Mouse (Mus musculus) megakaryocyte, embryonic 14.5 days (primary cell): Measurements from ENCODE around the gene Npepps. TPM values are rescaled to one million over a fixed set of nuclear protein-coding genes. Genes with fewer than 3 reads are reported as not detected.
A peak's percentile ranks its signal among the peaks of the same experiment; 100 is the strongest.
"Not testable (repeated sequence)": the region's sequence is repeated elsewhere in the genome, so short reads cannot be mapped to it uniquely, and the experiment has no call there.

Experiments
- H3K27me3 ChIP-seq: replicated peaks from 2 replicates; pipeline ENCODE3; 2012; ENCODE audit warnings: inconsistent platforms
- H3K36me3 ChIP-seq: replicated peaks from 2 replicates; pipeline ENCODE3; 2012; ENCODE audit warnings: low read length, inconsistent platforms, mixed read lengths
- H3K4me1 ChIP-seq: 2 replicates; pipeline ENCODE4 v1.6.1; 2012; ENCODE audit warnings: inconsistent platforms
- H3K4me3 ChIP-seq: replicated peaks from 2 replicates; pipeline ENCODE3; 2012; ENCODE audit warnings: moderate library complexity, mild to moderate bottlenecking, inconsistent platforms
- H3K9me3 ChIP-seq: 2 replicates; pipeline ENCODE4 v1.6.1; 2012; ENCODE audit warnings: inconsistent platforms
- FLI1 ChIP-seq: IDR thresholded peaks from 2 replicates; pipeline ENCODE4 v1.6.1; 2012; ENCODE audit warnings: low read length, inconsistent platforms, mixed read lengths
- GATA1 ChIP-seq: IDR thresholded peaks from 3 replicates; pipeline ENCODE4 v1.6.1; 2012; ENCODE audit warnings: mixed read lengths, low read length, inconsistent platforms, borderline replicate concordance
- polyA plus RNA-seq: library from polyadenylated mRNA; stranded (reverse); fragments of >175 nt; gene quantifications from 2 replicates; pipeline ENCODE4 v1.2.3, GENCODE M21; 2012; ENCODE audit warnings: low replicate concordance; ENCODE audit not compliant: insufficient read depth

Gene Npepps
- 28.5 and 50.1 TPM in 2 replicates for polyA plus RNA-seq

DNA sequence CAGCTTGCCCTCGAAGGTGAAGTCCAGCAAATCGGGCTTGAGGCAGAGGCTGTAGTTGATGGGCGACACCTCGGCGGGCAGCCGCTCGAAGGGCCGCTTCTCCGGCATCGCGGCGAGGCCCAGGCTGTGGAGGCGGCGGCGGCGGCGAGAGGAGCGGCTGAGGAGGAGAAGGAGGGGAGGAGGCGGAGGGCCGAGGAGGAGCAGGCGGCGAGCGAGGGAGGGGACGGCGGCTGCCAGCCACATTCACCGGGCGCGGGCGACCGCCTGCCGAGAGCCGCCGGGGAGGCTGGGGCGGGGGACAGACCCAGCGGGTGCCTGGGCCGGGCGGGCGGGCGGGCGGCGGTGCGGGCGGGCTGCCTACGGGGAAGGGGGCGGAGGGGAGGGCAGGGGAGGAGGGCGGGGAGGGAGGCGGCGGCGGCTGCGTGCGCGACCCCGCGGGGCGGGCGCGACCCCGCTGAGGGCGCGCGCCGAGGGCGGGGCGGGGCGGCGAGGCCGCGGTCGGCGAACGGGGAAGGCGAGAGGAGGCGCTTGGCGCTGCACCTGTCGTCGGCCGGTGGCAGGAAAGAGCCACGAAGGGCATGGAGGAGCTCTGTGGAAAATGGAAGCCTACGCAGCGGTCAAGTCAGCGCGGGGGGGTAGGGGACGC lies at the start of gene Npepps:
Npepps (minus strand) TSS at position 423 of the 646 bp plus-strand sequence.
- peaks cover 7% of the 10 kb centered on the region for H3K36me3 ChIP-seq
- no peaks in the 10 kb centered on the region for H3K27me3 ChIP-seq
- H3K9me3 ChIP-seq, result no peaks in the 10 kb centered on the region
- peak within 1 kb of the TSS; percentile 95 for H3K4me3 ChIP-seq
- H3K4me1 ChIP-seq, result peaks cover 69% of the 10 kb centered on the region
- TF ChIP-seq FLI1 (no peak), GATA1 (no peak)

- H3K27me3 ChIP-seq, result no peaks in the 10 kb centered on the region
- peaks cover 90% of the 10 kb centered on the region for H3K36me3 ChIP-seq
- no peak overlapping the region for H3K4me3 ChIP-seq
- H3K9me3 ChIP-seq, result no peaks in the 10 kb centered on the region
- peaks cover 3% of the 10 kb centered on the region; the same call in 1 of the 2 replicates for H3K4me1 ChIP-seq
- TF ChIP-seq GATA1, result no peak
- TF ChIP-seq FLI1, result no peak
Observed at GRCm38 (mm10) chr11:97328148-97328547, 47.7 kb upstream of the Npepps start.

- Histone ChIP-seq H3K27me3 (no peaks in the 10 kb centered on the region), H3K4me3 (no peak overlapping the region), H3K9me3 (no peaks in the 10 kb centered on the region), H3K4me1 (peaks cover 3% of the 10 kb centered on the region; the same call in 1 of the 2 replicates), H3K36me3 (peaks cover 80% of the 10 kb centered on the region)
- no peak for TF ChIP-seq GATA1
- TF ChIP-seq FLI1, result no peak
Observed at GRCm38 (mm10) chr11:97325224-97325623, 44.8 kb upstream of the Npepps start.

DNA sequence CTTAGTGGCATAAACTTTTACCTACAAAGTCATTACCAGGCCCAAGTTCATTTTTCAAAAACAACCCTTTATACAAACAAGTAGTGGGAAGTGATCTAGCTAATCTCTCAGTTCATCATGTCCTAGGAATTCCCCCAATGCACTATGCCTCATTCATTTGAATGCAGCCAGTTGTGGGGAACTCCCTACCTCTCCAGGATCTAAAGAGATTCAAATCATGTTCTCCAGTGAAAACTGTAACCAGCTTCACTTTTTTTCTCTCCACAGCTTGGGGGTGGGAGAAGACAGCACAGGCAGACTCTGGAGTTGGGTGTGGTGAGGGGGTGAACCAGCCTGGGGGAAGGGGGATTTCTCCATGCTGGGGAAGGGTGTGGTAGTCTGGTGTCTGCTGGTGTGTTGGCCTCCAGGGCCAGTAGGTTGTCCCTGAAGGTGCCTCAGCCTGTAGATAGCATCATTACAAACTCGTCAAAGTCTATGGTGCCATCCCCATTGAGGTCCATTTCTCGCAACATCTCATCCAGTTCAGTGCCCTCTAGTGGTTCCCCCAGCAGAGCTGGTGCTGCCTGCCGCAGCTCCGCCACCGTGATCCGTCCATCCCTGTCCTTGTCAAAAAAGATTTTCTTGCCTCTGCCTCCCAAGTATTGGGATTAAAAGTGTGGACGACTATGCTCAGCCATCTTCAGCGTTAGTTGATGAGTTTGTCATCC lies 41.6 kb upstream of the Npepps start:
- not testable (repeated sequence) for H3K27me3 ChIP-seq, H3K4me3 ChIP-seq, H3K4me1 ChIP-seq, H3K9me3 ChIP-seq
- peaks cover 55% of the 10 kb centered on the region for H3K36me3 ChIP-seq

- Histone ChIP-seq H3K9me3 (no peaks in the 10 kb centered on the region), H3K4me3 (no peak overlapping the region), H3K36me3 (peaks cover 46% of the 10 kb centered on the region), H3K27me3 (no peaks in the 10 kb centered on the region), H3K4me1 (peaks cover 11% of the 10 kb centered on the region; the same call in 1 of the 2 replicates)
- no peak for TF ChIP-seq FLI1
- TF ChIP-seq GATA1, result no peak
Observed at GRCm38 (mm10) chr11:97321197-97321596, 40.8 kb upstream of the Npepps start.

GRCm38 (mm10) chr11:97315504-97316503 lies 35.4 kb upstream of the Npepps start, which contains the start of gene Mrpl45:
Gene Mrpl45, plus strand, starts transcription at chr11:97315716.
- Histone ChIP-seq H3K4me1 (peaks cover 26% of the 10 kb centered on the region), H3K36me3 (peaks cover 4% of the 10 kb centered on the region), H3K9me3 (no peaks in the 10 kb centered on the region), H3K4me3 (peak within 1 kb of the TSS; percentile 93), H3K27me3 (no peaks in the 10 kb centered on the region)
- no peak for TF ChIP-seq GATA1
- TF ChIP-seq FLI1, result no peak

DNA sequence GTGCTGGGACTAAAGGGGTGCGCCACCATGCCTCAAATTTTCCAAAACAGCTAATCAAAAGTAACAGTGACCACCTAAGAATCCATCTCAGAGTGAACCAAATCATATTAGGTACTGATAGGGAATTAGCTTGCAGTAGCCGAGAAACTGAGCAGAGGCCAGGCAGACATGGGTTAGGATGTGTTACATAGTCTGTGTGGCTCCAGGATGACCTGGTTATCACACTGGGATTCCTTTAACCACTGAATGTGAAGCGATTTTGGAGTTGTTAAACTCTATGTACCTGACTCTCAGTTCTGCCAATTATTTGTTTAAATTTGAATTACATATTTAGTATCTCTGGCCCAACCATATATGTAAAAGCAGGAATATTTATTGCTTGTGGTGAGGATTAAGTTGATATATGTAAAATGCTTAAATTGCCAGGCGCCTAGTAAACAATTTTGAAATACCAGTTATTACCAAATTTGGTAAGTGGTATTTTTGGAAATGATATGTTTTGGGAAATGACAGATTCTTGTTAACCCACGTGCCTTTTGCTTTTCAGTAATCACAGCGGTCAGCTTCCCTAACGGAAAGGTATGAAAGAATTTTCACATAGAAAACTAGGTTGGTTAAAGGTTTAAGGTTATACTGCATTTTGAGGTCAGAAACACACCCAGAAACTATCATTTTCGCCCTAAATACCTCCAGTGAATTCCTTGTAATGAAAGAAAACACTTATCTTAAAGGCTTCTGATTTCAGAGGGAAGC lies 34.5 kb upstream of the Npepps start:
- no peaks in the 10 kb centered on the region for H3K27me3 ChIP-seq
- peaks cover 35% of the 10 kb centered on the region for H3K4me1 ChIP-seq
- peak overlapping the region; percentile 93 for H3K4me3 ChIP-seq
- H3K9me3 ChIP-seq, result no peaks in the 10 kb centered on the region
- no peak for TF ChIP-seq GATA1
- TF ChIP-seq FLI1, result no peak
- H3K36me3 ChIP-seq, result peaks cover 4% of the 10 kb centered on the region

- Histone ChIP-seq H3K36me3 (peaks cover 3% of the 10 kb centered on the region), H3K9me3 (no peaks in the 10 kb centered on the region), H3K27me3 (no peaks in the 10 kb centered on the region), H3K4me1 (peaks cover 43% of the 10 kb centered on the region), H3K4me3 (no peak overlapping the region)
- no peak for TF ChIP-seq FLI1
- no peak for TF ChIP-seq GATA1
Observed at GRCm38 (mm10) chr11:97314110-97314509, 33.7 kb upstream of the Npepps start.

DNA sequence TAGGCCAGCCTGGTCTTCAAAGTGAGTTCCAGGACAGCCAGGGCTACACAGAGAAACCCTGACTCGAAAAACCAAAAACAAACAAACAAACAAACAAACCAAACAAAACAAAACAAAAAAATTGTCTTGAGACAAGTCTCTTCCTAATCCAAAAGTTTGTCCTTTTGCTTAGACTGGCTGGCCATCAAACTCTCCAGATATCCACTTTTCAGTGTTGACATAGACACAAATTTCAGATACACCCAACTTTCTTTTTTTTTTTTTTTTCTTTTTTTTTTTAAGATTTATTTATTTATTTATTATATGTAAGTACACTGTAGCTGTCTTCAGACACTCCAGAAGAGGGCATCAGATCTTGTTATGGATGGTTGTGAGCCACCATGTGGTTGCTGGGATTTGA lies 32.4 kb upstream of the Npepps start:
- H3K36me3 ChIP-seq, H3K9me3 ChIP-seq, H3K4me3 ChIP-seq, H3K27me3 ChIP-seq: not testable (repeated sequence)
- H3K4me1 ChIP-seq, result peaks cover 49% of the 10 kb centered on the region
